Mouse (Mus musculus): ENCODE results near the gene Iqcm.

The Iqcm gene

GRCm38 (mm10) chr8:75448394-75448793 is at the start of gene Iqcm:
Iqcm (plus strand) TSS chr8:75448694.
- WGBS: 87% methylated on average over 7 of the region's 7 CpGs

- 95% methylated on average over 5 of the region's 5 CpGs for WGBS
These were observed 42.0 kb upstream of the Iqcm start, which contains the start of gene Gm10358 for GRCm38 (mm10) chr8:75406489-75406888. Gm10358 (minus strand) TSS chr8:75406589.

GRCm38 (mm10) chr8:75415696-75416095 is 32.8 kb upstream of the Iqcm start:
- WGBS: 72% methylated on average over 3 of the region's 3 CpGs

GRCm38 (mm10) chr8:75476756-75477155 is 28.3 kb downstream of the Iqcm start:
- WGBS: 30% methylated on average over 1 of the region's 1 CpGs

- WGBS: 80% methylated on average over 13 of the region's 13 CpGs
These were observed 40.7 kb downstream of the Iqcm start for GRCm38 (mm10) chr8:75489035-75489678.

GRCm38 (mm10) chr8:75509299-75509698 is 60.8 kb downstream of the Iqcm start:
- WGBS: 58% methylated on average over 1 of the region's 1 CpGs

- WGBS: 82% methylated on average over 3 of the region's 3 CpGs
These were observed 65.3 kb downstream of the Iqcm start for GRCm38 (mm10) chr8:75513786-75514185.

- 93% methylated on average over 3 of the region's 3 CpGs for WGBS
These were observed 100.8 kb downstream of the Iqcm start for GRCm38 (mm10) chr8:75549284-75549683.

GRCm38 (mm10) chr8:75596281-75596680 is 147.8 kb downstream of the Iqcm start:
- WGBS: 83% methylated on average over 2 of the region's 2 CpGs

GRCm38 (mm10) chr8:75642958-75643357 is 194.5 kb downstream of the Iqcm start:
- WGBS: 86% methylated on average over 3 of the region's 3 CpGs

GRCm38 (mm10) chr8:75659287-75659686 is 210.8 kb downstream of the Iqcm start:
- 39% methylated on average over 6 of the region's 6 CpGs for WGBS

- WGBS: 80% methylated on average over 3 of the region's 3 CpGs
These were observed 298.1 kb downstream of the Iqcm start for GRCm38 (mm10) chr8:75746561-75746960.

GRCm38 (mm10) chr8:75828468-75829132 is 380.1 kb downstream of the Iqcm start:
- WGBS: 63% methylated on average over 4 of the region's 4 CpGs

GRCm38 (mm10) chr8:75835245-75835644 is 386.8 kb downstream of the Iqcm start:
- WGBS: 61% methylated on average over 2 of the region's 2 CpGs

GRCm38 (mm10) chr8:75917603-75918344 is 469.3 kb downstream of the Iqcm start:
- 77% methylated on average over 15 of the region's 15 CpGs for WGBS

GRCm38 (mm10) chr8:75949166-75949565 is 500.7 kb downstream of the Iqcm start:
- 49% methylated on average over 1 of the region's 1 CpGs for WGBS

GRCm38 (mm10) chr8:75956016-75956415 is 507.5 kb downstream of the Iqcm start:
- WGBS: 82% methylated on average over 2 of the region's 2 CpGs

GRCm38 (mm10) chr8:76018501-76018900 is 570.0 kb downstream of the Iqcm start:
- WGBS: 46% methylated on average over 4 of the region's 4 CpGs
